Mouse (Mus musculus): Measurements from ENCODE around the gene Ablim2. TPM values are rescaled to one million over a fixed set of nuclear protein-coding genes. Genes with fewer than 3 reads are reported as not detected.

Ablim2 gene
- polyA plus RNA-seq, 1 experiment from 2014 or later, result 2.0 TPM

- WGBS, result 75% methylated on average over 8 of the region's 8 CpGs
- no peak overlapping the region for H3K4me2 ChIP-seq (replicated peaks; ENCODE audit: low read depth)
- ATAC-seq, result no peak
- H3K27ac ChIP-seq (ENCODE audit: low read depth, low read length), result no peak overlapping the region
- H3K4me3 ChIP-seq (ENCODE audit: low read depth, low read length), result no peak overlapping the region
- no peak for TF ChIP-seq CTCF (IDR thresholded peaks at IDR 0.05; ENCODE audit: low read depth)
- no peaks in the 10 kb centered on the region for H3K27me3 ChIP-seq (replicated peaks; ENCODE audit: control insufficient read depth, insufficient read depth, low read length)
- H3K36me3 ChIP-seq (ENCODE audit: control insufficient read depth, insufficient read depth), result no peaks in the 10 kb centered on the region
- H3K9ac ChIP-seq (ENCODE audit: low read depth, low read length), result no peak overlapping the region
- no peaks in the 10 kb centered on the region for H3K9me3 ChIP-seq (ENCODE audit: control insufficient read depth)
- no peaks in the 10 kb centered on the region for H3K4me1 ChIP-seq (replicated peaks; ENCODE audit: control insufficient read depth, insufficient read depth, low read length)
Observed at GRCm38 (mm10) chr5:35807018-35807417, 49.3 kb downstream of the Ablim2 start.

- H3K4me3 ChIP-seq (ENCODE audit: low read depth, low read length), result no peak overlapping the region
- no peaks in the 10 kb centered on the region for H3K27me3 ChIP-seq (replicated peaks; ENCODE audit: control insufficient read depth, insufficient read depth, low read length)
- H3K4me2 ChIP-seq (replicated peaks; ENCODE audit: low read depth), result no peak overlapping the region
- H3K9me3 ChIP-seq (ENCODE audit: control insufficient read depth), result no peaks in the 10 kb centered on the region
- no peak for ATAC-seq
- no peaks in the 10 kb centered on the region for H3K4me1 ChIP-seq (replicated peaks; ENCODE audit: control insufficient read depth, insufficient read depth, low read length)
- H3K9ac ChIP-seq (ENCODE audit: low read depth, low read length), result no peak overlapping the region
- TF ChIP-seq CTCF (IDR thresholded peaks at IDR 0.05; ENCODE audit: low read depth), result no peak
- H3K36me3 ChIP-seq (ENCODE audit: control insufficient read depth, insufficient read depth), result no peaks in the 10 kb centered on the region
- 82% methylated on average over 3 of the region's 3 CpGs for WGBS
- H3K27ac ChIP-seq (ENCODE audit: low read depth, low read length), result no peak overlapping the region
Observed at GRCm38 (mm10) chr5:35810526-35810925, 52.8 kb downstream of the Ablim2 start.

- H3K9me3 ChIP-seq (ENCODE audit: control insufficient read depth), result no peaks in the 10 kb centered on the region
- H3K4me3 ChIP-seq (ENCODE audit: low read depth, low read length), result no peak overlapping the region
- WGBS, result 72% methylated on average over 13 of the region's 13 CpGs
- no peak overlapping the region for H3K9ac ChIP-seq (ENCODE audit: low read depth, low read length)
- H3K4me2 ChIP-seq (replicated peaks; ENCODE audit: low read depth), result no peak overlapping the region
- no peaks in the 10 kb centered on the region for H3K4me1 ChIP-seq (replicated peaks; ENCODE audit: control insufficient read depth, insufficient read depth, low read length)
- no peak for ATAC-seq
- TF ChIP-seq CTCF (IDR thresholded peaks at IDR 0.05; ENCODE audit: low read depth), result no peak
- H3K27ac ChIP-seq (ENCODE audit: low read depth, low read length), result no peak overlapping the region
- H3K36me3 ChIP-seq (ENCODE audit: control insufficient read depth, insufficient read depth), result no peaks in the 10 kb centered on the region
- no peaks in the 10 kb centered on the region for H3K27me3 ChIP-seq (replicated peaks; ENCODE audit: control insufficient read depth, insufficient read depth, low read length)
Observed at GRCm38 (mm10) chr5:35811639-35812295, 54.1 kb downstream of the Ablim2 start.

GRCm38 (mm10) chr5:35814334-35814941, 56.8 kb downstream of the Ablim2 start:
- 60% methylated on average over 15 of the region's 15 CpGs for WGBS
- no peaks in the 10 kb centered on the region for H3K27me3 ChIP-seq (replicated peaks; ENCODE audit: control insufficient read depth, insufficient read depth, low read length)
- no peak overlapping the region for H3K4me2 ChIP-seq (replicated peaks; ENCODE audit: low read depth)
- H3K36me3 ChIP-seq (ENCODE audit: control insufficient read depth, insufficient read depth), result no peaks in the 10 kb centered on the region
- H3K9me3 ChIP-seq (ENCODE audit: control insufficient read depth), result no peaks in the 10 kb centered on the region
- TF ChIP-seq CTCF (IDR thresholded peaks at IDR 0.05; ENCODE audit: low read depth), result no peak
- ATAC-seq, result no peak
- no peak overlapping the region for H3K9ac ChIP-seq (ENCODE audit: low read depth, low read length)
- no peaks in the 10 kb centered on the region for H3K4me1 ChIP-seq (replicated peaks; ENCODE audit: control insufficient read depth, insufficient read depth, low read length)
- no peak overlapping the region for H3K4me3 ChIP-seq (ENCODE audit: low read depth, low read length)
- no peak overlapping the region for H3K27ac ChIP-seq (ENCODE audit: low read depth, low read length)

GRCm38 (mm10) chr5:35815051-35815450, 57.4 kb downstream of the Ablim2 start:
- no peak for ATAC-seq
- TF ChIP-seq CTCF (IDR thresholded peaks at IDR 0.05; ENCODE audit: low read depth), result no peak
- H3K4me3 ChIP-seq (ENCODE audit: low read depth, low read length), result no peak overlapping the region
- H3K4me2 ChIP-seq (replicated peaks; ENCODE audit: low read depth), result no peak overlapping the region
- 34% methylated on average over 2 of the region's 2 CpGs for WGBS
- H3K9ac ChIP-seq (ENCODE audit: low read depth, low read length), result no peak overlapping the region
- H3K36me3 ChIP-seq (ENCODE audit: control insufficient read depth, insufficient read depth), result no peaks in the 10 kb centered on the region
- no peaks in the 10 kb centered on the region for H3K27me3 ChIP-seq (replicated peaks; ENCODE audit: control insufficient read depth, insufficient read depth, low read length)
- no peak overlapping the region for H3K27ac ChIP-seq (ENCODE audit: low read depth, low read length)
- H3K4me1 ChIP-seq (replicated peaks; ENCODE audit: control insufficient read depth, insufficient read depth, low read length), result no peaks in the 10 kb centered on the region
- H3K9me3 ChIP-seq (ENCODE audit: control insufficient read depth), result no peaks in the 10 kb centered on the region

GRCm38 (mm10) chr5:35817266-35817665, 59.6 kb downstream of the Ablim2 start:
- Histone ChIP-seq H3K9me3 (ENCODE audit: control insufficient read depth) (no peaks in the 10 kb centered on the region), H3K36me3 (ENCODE audit: control insufficient read depth, insufficient read depth) (no peaks in the 10 kb centered on the region), H3K9ac (ENCODE audit: low read depth, low read length) (no peak overlapping the region), H3K4me1 (replicated peaks; ENCODE audit: control insufficient read depth, insufficient read depth, low read length) (no peaks in the 10 kb centered on the region), H3K27ac (ENCODE audit: low read depth, low read length) (no peak overlapping the region), H3K27me3 (replicated peaks; ENCODE audit: control insufficient read depth, insufficient read depth, low read length) (no peaks in the 10 kb centered on the region), H3K4me2 (replicated peaks; ENCODE audit: low read depth) (no peak overlapping the region), H3K4me3 (ENCODE audit: low read depth, low read length) (no peak overlapping the region)
- TF ChIP-seq CTCF (IDR thresholded peaks at IDR 0.05; ENCODE audit: low read depth), result no peak
- no peak for ATAC-seq
- 70% methylated on average over 3 of the region's 5 CpGs for WGBS

Measured in intestine, postnatal 0 days (tissue).